Mouse (Mus musculus): ENCODE measurements around the gene Sept1. TPM values are rescaled to one million over a fixed set of nuclear protein-coding genes. Genes with fewer than 3 reads are reported as not detected.
"Not testable (repeated sequence)": the region's sequence is repeated elsewhere in the genome, so short reads cannot be mapped to it uniquely, and the experiment has no call there.

Gene Sept1
- polyA plus RNA-seq, 1 experiment from 2014 or later, result 18.6 TPM

- Histone ChIP-seq H3K27me3 (ENCODE audit: insufficient read depth, low read length) (no peaks in the 10 kb centered on the region), H3K9me3 (ENCODE audit: low read length) (no peaks in the 10 kb centered on the region), H3K27ac (ENCODE audit: low read length) (no peak overlapping the region), H3K4me3 (ENCODE audit: low read length) (no peak overlapping the region), H3K36me3 (ENCODE audit: insufficient read depth, low read length) (no peaks in the 10 kb centered on the region), H3K4me1 (ENCODE audit: insufficient read depth, low read length) (no peaks in the 10 kb centered on the region), H3K9ac (replicated peaks; ENCODE audit: low read length) (no peak overlapping the region), H3K4me2 (replicated peaks; ENCODE audit: low read depth, low read length) (no peak overlapping the region)
- WGBS, result 38% methylated on average over 1 of the region's 1 CpGs
- no peak for ATAC-seq (ENCODE audit: low FRiP score, low TSS enrichment)
Observed at GRCm38 (mm10) chr7:127184720-127185119, 48.2 kb downstream of the Sept1 start.

GRCm38 (mm10) chr7:127183828-127184227 lies 49.1 kb downstream of the Sept1 start:
- no peak overlapping the region for H3K9ac ChIP-seq (replicated peaks; ENCODE audit: low read length)
- no peak overlapping the region for H3K27ac ChIP-seq (ENCODE audit: low read length)
- no peaks in the 10 kb centered on the region for H3K9me3 ChIP-seq (ENCODE audit: low read length)
- 78% methylated on average over 6 of the region's 6 CpGs for WGBS
- H3K4me3 ChIP-seq (ENCODE audit: low read length), result no peak overlapping the region
- H3K4me2 ChIP-seq (replicated peaks; ENCODE audit: low read depth, low read length), result no peak overlapping the region
- ATAC-seq (ENCODE audit: low FRiP score, low TSS enrichment), result no peak
- H3K27me3 ChIP-seq (ENCODE audit: insufficient read depth, low read length), result no peaks in the 10 kb centered on the region
- no peaks in the 10 kb centered on the region for H3K4me1 ChIP-seq (ENCODE audit: insufficient read depth, low read length)
- H3K36me3 ChIP-seq (ENCODE audit: insufficient read depth, low read length), result no peaks in the 10 kb centered on the region

GRCm38 (mm10) chr7:127183345-127183744 lies 49.6 kb downstream of the Sept1 start:
- Histone ChIP-seq H3K27ac (ENCODE audit: low read length) (no peak overlapping the region), H3K27me3 (ENCODE audit: insufficient read depth, low read length) (no peaks in the 10 kb centered on the region), H3K9ac (replicated peaks; ENCODE audit: low read length) (no peak overlapping the region), H3K4me1 (ENCODE audit: insufficient read depth, low read length) (no peaks in the 10 kb centered on the region), H3K4me3 (ENCODE audit: low read length) (no peak overlapping the region), H3K4me2 (replicated peaks; ENCODE audit: low read depth, low read length) (no peak overlapping the region), H3K9me3 (ENCODE audit: low read length) (no peaks in the 10 kb centered on the region), H3K36me3 (ENCODE audit: insufficient read depth, low read length) (no peaks in the 10 kb centered on the region)
- 69% methylated on average over 8 of the region's 8 CpGs for WGBS
- 0 out of 2 replicates have a peak, but pooled peaks have one; percentile 12 for ATAC-seq (ENCODE audit: low FRiP score, low TSS enrichment)

GRCm38 (mm10) chr7:127181724-127182123 lies 51.2 kb downstream of the Sept1 start:
- not testable (repeated sequence) for H3K27ac ChIP-seq (ENCODE audit: low read length); H3K4me2 ChIP-seq (replicated peaks; ENCODE audit: low read depth, low read length); H3K36me3 ChIP-seq (ENCODE audit: insufficient read depth, low read length); H3K4me1 ChIP-seq (ENCODE audit: insufficient read depth, low read length); ATAC-seq (ENCODE audit: low FRiP score, low TSS enrichment); H3K27me3 ChIP-seq (ENCODE audit: insufficient read depth, low read length); H3K4me3 ChIP-seq (ENCODE audit: low read length); H3K9ac ChIP-seq (replicated peaks; ENCODE audit: low read length); H3K9me3 ChIP-seq (ENCODE audit: low read length)
- WGBS, result 28% methylated on average over 3 of the region's 3 CpGs

GRCm38 (mm10) chr7:127180783-127181182 lies 52.1 kb downstream of the Sept1 start:
- no peak overlapping the region for H3K27ac ChIP-seq (ENCODE audit: low read length)
- H3K27me3 ChIP-seq (ENCODE audit: insufficient read depth, low read length), result no peaks in the 10 kb centered on the region
- no peaks in the 10 kb centered on the region for H3K4me1 ChIP-seq (ENCODE audit: insufficient read depth, low read length)
- no peaks in the 10 kb centered on the region for H3K9me3 ChIP-seq (ENCODE audit: low read length)
- H3K9ac ChIP-seq (replicated peaks; ENCODE audit: low read length), result no peak overlapping the region
- no peak overlapping the region for H3K4me3 ChIP-seq (ENCODE audit: low read length)
- H3K36me3 ChIP-seq (ENCODE audit: insufficient read depth, low read length), result no peaks in the 10 kb centered on the region
- H3K4me2 ChIP-seq (replicated peaks; ENCODE audit: low read depth, low read length), result no peak overlapping the region
- no peak for ATAC-seq (ENCODE audit: low FRiP score, low TSS enrichment)
- 61% methylated on average over 2 of the region's 2 CpGs for WGBS

- Histone ChIP-seq H3K36me3 (ENCODE audit: insufficient read depth, low read length) (no peaks in the 10 kb centered on the region), H3K9me3 (ENCODE audit: low read length) (0 out of 2 replicates have a peak, but pooled peaks cover 2% of the 10 kb centered on the region), H3K4me1 (ENCODE audit: insufficient read depth, low read length) (no peaks in the 10 kb centered on the region), H3K9ac (replicated peaks; ENCODE audit: low read length) (no peak overlapping the region), H3K4me3 (ENCODE audit: low read length) (no peak overlapping the region), H3K4me2 (replicated peaks; ENCODE audit: low read depth, low read length) (no peak overlapping the region), H3K27me3 (ENCODE audit: insufficient read depth, low read length) (no peaks in the 10 kb centered on the region), H3K27ac (ENCODE audit: low read length) (no peak overlapping the region)
- 78% methylated on average over 4 of the region's 4 CpGs for WGBS
- ATAC-seq (ENCODE audit: low FRiP score, low TSS enrichment), result no peak
Observed at GRCm38 (mm10) chr7:127176937-127177336, 56.0 kb downstream of the Sept1 start.

GRCm38 (mm10) chr7:127166501-127166900 lies 66.4 kb downstream of the Sept1 start:
- no peak overlapping the region for H3K27ac ChIP-seq (ENCODE audit: low read length)
- 78% methylated on average over 5 of the region's 5 CpGs for WGBS

GRCm38 (mm10) chr7:127165607-127166493 lies 67.1 kb downstream of the Sept1 start:
- no peaks in the 10 kb centered on the region for H3K36me3 ChIP-seq (ENCODE audit: insufficient read depth, low read length)
- H3K4me1 ChIP-seq (ENCODE audit: insufficient read depth, low read length), result no peaks in the 10 kb centered on the region
- WGBS, result 81% methylated on average over 12 of the region's 12 CpGs
- ATAC-seq (ENCODE audit: low FRiP score, low TSS enrichment), result no peak
- no peak overlapping the region for H3K9ac ChIP-seq (replicated peaks; ENCODE audit: low read length)
- no peak overlapping the region for H3K4me3 ChIP-seq (ENCODE audit: low read length)
- no peak overlapping the region for H3K27ac ChIP-seq (ENCODE audit: low read length)
- H3K9me3 ChIP-seq (ENCODE audit: low read length), result no peaks in the 10 kb centered on the region
- H3K4me2 ChIP-seq (replicated peaks; ENCODE audit: low read depth, low read length), result no peak overlapping the region
- no peaks in the 10 kb centered on the region for H3K27me3 ChIP-seq (ENCODE audit: insufficient read depth, low read length)

More at GRCm38 (mm10) chr7:127166501-127166900, 66.4 kb downstream of the Sept1 start:
- Histone ChIP-seq H3K36me3 (ENCODE audit: insufficient read depth, low read length) (no peaks in the 10 kb centered on the region), H3K27me3 (ENCODE audit: insufficient read depth, low read length) (no peaks in the 10 kb centered on the region), H3K4me2 (replicated peaks; ENCODE audit: low read depth, low read length) (no peak overlapping the region), H3K9me3 (ENCODE audit: low read length) (no peaks in the 10 kb centered on the region), H3K9ac (replicated peaks; ENCODE audit: low read length) (no peak overlapping the region), H3K4me1 (ENCODE audit: insufficient read depth, low read length) (no peaks in the 10 kb centered on the region), H3K4me3 (ENCODE audit: low read length) (no peak overlapping the region)
- no peak for ATAC-seq (ENCODE audit: low FRiP score, low TSS enrichment)
